Mouse (Mus musculus) monocyte, adult 5-6 weeks (primary cell): ENCODE data around the gene Gm28036. TPM values are rescaled to one million over a fixed set of nuclear protein-coding genes. Genes with fewer than 3 reads are reported as not detected.

Source experiments
- ATAC-seq: fragments of 153-309, 156-312 bp; replicated peaks from 2 replicates; pipeline ENCODE4 v1.8.0; 2017; ENCODE audit warnings: mild to moderate bottlenecking; ENCODE audit not compliant: low TSS enrichment, insufficient number of reproducible peaks, severe bottlenecking, poor library complexity, low FRiP score
- total RNA-seq: library from RNA; stranded (forward); fragments of 200-1000, 200-491, 200-594 nt; gene quantifications from 3 replicates; pipeline ENCODE4 v1.2.3, GENCODE M21; 2017

Gene Gm28036
- total RNA-seq, 1 experiment from 2014 or later = 22.3 TPM

DNA sequence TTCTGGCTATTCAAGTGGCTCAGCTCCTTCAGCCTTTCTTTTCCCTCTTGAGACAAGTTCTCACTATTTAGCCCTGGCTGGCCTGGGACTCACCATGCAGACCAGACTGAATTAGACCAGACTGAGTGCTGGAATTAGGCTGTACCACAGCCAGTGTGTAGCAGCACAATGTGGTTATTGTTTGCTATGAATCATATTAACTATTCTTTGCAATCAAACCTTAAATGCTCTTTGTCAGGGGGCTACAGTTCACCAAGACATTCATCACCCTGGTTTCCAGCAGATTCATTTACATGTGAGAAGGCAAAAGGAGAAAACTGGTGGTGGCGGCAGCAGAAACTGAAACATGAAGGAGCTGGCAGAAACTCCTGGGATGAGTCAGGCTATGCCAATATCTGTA is 37.1 kb downstream of the Gm28036 start:
- ATAC-seq = no peak

DNA sequence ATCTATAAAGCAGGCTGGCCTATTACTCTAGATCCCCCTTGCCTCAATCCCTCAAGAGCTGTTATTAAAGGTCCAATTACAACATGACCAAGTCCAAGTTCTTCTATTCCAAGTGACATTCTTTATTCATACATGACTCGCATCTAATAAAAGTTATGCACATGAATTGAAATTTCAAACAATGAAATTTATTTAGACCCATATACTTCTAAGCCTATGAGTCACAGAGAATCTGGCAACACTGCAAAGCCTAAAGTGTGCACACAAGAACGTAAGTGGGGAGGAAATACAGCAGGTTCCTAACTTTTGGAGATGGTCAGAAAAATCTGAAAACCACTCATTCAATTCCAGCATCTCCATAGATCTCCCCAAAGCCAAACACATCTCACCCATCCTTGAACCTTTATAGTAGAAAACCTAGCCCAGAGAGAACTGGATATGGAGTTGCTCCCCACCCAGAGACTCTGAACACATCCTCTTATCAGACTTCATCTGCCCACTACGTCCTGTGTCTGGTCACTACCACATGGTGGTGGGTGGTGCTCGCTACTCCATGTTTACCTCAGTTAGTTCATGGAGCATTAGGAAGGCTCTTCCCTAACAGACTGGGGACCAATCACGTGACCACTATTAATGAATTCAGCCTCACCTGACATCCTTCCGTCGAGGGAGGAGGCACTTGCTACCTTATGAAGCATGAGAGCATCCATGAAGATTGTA is 39.3 kb downstream of the Gm28036 start:
- ATAC-seq = no peak

DNA sequence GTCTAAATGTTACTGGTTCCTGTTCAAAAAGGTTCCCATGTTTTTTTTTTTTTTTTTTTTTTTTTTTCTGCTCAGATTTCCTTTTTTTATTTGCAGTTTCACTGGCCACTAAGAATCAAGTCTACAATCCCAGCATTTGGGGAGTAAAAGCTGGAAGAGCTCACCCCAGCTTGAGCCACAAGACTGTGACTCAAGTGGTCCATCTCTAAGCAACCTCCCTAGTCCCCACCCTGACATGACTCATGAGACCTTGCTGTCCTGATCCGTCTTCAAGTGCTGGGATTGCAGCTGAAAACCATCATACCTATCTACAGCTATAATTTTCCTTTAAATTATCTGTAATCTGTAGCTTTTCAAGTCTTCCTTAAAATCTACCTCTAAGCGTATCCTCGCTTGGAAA is 42.4 kb downstream of the Gm28036 start:
- ATAC-seq = no peak

DNA sequence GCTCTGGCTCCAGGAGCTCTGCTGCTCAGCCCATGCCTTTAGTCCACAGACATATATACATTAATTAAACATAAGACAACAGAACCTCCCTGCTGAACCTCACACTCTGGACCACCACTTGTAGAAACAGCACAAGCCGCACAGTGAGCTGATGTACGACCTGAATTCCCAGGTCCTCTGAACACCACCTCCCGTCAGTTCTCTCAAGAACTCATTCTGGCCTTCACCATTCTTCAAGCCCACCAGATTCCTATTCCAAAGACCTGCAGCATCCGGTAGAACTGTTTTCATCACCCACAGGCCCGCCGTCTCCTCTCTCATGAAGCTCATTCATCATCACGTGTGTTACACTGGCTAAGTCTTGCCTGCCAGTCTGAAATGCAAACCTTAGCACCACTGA is 46.5 kb downstream of the Gm28036 start:
- no peak for ATAC-seq

DNA sequence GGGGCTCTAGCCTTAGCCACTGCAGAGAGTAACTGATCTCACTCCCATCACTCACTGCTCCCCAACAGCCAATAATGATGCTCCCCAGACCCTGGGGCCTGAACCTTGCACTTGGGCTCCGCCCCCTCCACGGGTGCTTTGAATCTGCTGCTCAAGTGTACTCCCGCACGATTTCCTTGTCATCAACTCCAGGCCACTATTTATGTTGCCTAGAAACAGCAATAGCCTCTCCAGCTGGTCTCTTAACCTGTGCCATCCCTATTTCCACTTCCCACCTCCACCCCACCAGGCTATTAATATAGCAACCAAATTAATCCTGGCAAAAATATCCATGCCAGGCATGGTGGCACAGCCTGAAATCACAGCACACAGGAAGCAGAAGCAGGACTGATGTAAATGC is 47.2 kb downstream of the Gm28036 start:
- ATAC-seq = no peak

DNA sequence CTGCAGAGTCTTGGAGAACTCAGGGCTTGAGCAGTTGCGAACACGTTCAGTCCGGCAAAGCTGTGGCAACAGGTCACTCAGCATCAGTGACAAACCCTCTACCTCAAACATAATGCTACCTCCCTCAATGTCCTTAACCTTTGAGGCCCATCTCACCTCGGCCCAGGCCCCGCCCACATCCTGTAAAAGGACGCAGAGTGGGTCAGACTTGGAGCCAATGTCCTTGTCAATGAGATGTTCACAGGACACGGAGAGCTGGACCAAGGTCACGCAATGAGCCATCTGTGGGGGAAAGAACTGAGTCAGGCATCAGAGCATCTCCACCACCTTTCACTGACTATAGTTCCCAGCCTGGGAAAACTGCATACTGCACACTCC is 47.7 kb downstream of the Gm28036 start:
- ATAC-seq = no peak

DNA sequence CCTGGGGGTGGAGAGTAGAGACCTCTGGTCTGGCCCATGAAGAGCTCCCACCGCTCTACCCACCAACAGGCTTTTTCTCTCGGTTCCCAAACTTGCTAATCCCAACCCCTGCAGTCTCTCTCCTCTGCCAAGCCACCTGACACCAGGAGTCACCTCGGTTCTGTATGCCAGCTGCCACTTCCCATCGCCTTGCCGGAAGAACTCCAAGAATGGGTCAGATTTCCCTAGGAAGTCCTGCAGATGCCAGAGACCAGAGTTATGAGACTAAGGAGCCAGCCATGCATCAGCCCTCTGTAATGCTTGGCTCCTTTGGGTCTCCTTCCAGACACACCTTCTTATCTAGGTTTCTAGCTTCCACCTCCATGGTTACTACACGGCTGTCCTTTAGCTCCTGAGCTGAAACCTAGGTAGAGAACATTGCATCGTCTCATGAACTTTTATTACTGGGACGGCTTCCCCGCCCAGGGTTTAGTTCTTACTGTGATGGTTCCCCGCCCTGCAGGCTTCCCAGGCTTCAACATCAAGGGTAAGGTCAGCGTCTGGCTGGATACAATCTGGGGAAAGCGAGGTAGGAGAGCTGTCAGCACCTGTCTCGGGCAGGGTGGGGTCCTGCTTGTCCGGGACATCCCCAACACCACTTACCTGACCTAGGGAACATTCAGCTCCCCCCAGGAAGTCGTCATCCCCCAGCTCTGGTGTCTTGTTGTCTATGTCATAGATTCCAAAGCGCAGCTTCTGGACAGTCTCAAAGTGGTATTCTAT is 48.3 kb downstream of the Gm28036 start:
- no peak for ATAC-seq

DNA sequence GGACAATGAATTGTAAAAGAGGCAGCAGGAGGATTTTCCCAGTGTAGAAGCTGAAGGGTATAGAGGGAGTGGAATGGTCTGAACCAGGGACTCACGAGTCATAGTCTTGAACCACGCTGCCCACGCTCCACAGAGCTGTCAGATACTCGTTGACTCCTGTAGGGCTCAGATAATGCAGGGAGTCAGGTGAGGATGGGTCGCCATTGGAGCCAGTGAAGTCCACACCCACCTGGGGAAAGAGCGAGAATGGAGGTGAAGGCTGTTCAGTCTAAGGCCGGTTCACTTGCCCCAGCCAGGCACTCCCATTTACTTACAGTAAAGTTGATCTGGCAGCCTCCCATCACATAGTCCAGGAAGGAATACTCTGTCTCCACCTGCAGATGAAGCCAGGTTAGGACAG is 49.4 kb downstream of the Gm28036 start:
- ATAC-seq = no peak

DNA sequence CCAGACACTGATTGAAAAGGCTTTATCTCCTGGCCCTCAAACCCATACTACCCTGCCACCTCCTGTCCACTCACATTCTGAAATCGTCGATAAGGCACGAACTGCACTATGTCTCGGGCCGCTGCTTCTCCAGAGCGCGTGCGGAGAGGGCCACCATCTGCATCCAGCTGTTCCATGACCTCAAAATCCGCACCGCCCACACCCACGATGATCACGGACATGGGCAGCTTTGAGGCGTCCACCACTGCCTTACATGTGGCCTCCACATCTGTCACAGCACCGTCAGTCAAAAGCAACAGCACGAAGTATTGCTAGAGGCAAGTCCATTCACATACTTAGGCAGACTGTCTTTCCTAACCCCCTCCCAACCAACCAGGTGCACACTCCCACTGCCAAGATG is 53.2 kb downstream of the Gm28036 start:
- no peak for ATAC-seq

DNA sequence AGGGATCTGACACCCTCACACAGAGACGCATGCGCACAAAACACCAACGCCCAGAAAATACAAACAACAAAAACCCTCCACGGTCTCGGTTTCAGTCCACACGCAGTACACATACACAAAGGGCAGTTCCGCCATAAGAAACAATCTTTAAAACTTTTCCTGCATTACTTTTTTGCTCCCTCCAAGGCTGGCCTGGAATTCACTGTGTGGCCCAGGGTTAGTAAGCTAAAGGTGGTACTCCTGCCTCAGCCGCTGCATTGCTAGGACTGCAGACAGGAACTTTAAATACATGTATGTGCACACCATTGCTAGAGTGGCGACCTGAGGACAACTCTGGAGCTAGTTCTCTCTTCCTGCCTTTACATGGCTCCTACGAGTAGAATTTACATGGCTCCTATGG is 55.7 kb downstream of the Gm28036 start:
- ATAC-seq = no peak

DNA sequence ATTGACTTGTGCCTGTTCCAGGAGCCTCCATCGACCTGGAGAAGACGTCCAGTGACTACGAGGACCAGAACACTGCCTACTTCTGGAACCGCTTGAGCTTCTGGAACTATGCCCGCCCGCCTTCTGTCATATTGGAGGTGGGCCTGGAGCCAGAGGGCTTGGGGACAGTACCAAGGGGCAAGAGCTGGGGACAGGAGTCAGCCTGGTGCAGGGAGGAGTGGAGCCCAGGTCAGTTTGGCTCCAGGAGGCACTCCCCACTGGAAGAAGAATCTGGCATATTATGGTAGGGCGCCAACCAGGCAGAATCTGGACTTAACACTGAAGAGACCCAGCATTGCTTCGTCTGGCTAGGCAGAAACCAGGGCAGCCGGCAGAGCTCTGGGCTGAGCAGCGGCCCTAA is 59.0 kb downstream of the Gm28036 start:
- ATAC-seq = no peak

DNA sequence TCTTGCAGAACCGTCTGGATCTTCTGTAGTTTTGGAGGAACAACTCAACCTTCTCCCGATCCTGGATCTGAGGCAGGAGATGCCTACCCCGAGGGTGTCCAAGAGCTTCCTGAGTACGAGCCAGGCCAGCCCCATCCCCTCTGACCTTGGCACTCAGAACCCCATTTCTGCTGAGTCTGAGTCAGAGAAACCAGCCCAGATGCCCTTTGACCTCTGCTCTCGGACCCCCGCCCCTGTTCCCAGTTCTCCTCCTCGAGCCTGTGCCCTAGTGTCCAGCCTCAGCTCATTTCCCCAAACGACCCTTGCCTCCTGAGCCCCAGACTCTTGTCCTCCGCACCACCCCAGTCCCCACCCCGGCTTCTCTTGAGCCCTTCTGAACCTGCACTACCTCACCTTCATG is 60.8 kb downstream of the Gm28036 start:
- no peak; the same call in 1 of the 2 replicates for ATAC-seq

DNA sequence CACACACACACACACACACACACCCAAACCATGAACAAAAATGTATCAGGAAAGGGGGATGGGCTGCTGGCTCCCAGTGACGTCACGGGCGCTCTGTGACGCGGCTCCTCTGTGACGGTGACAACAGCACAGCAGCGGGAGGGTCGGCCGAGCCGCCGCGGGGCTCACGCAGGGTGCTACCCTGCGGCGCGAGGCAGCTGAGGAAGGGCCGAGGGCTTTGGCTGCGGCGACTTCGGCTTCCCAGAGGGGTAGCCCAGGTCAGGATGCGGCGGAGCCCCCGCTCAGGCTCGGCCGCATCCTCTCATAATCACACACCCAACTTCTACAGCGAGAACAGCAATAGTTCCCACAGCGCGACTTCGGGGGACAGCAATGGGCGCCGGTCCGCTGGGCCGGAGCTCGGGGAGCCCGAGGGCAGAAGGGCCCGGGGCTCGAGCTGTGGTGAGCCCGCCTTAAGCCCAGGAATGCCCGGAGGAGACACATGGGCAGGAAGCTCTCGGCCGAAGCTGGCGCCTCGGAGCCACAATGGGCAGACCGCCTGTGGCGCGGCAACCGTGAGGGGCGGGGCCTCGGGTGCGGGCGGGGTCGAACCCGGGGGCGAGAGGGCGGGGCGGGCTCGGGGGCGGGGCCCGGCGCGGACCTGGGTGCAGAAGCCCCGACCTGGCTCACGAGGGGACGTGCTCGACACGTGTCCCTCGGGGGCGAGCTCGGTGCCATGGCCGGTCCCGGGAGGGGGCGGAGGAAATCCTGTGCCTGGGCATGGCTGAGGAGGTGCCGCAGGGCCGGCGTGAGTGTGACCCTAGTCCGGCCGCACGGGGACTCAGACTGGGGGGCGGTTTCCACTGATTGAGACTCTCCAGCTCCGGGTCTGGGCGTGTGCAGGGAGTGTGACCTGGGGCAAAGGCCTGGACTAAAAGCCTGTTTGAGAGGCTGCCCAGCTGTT is 61.5 kb downstream of the Gm28036 start, which contains the start of gene Spag4:
TSS of gene Spag4 (plus strand) at position 77 of the 943 bp plus-strand sequence.
- 0 out of 2 replicates have a peak, but pooled peaks have one; percentile 34 for ATAC-seq

DNA sequence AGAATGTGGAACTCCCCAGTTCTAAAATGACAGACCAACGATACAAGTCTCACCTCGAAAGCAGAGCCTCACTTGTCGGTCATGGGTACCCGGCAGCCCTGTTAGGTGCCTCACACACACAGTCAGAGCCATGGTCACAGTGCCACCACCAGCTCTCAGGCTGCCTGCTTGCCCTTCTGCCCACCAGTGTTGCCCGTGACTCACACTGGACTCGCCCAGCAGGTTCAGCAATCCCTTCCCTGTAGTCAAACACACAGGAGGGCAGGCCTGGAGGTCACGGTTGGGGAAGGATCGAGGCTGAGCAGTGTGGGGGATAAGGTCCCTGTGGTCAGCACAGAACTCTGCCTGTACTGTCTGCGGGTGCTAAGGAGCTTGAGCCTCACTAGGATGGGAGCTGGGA is 74.1 kb downstream of the Gm28036 start, which contains the start of gene Fer1l4:
TSS of gene Fer1l4 (minus strand) at position 132 of the 400 bp plus-strand sequence.
- 0 out of 2 replicates have a peak, but pooled peaks have one; percentile 13 for ATAC-seq

DNA sequence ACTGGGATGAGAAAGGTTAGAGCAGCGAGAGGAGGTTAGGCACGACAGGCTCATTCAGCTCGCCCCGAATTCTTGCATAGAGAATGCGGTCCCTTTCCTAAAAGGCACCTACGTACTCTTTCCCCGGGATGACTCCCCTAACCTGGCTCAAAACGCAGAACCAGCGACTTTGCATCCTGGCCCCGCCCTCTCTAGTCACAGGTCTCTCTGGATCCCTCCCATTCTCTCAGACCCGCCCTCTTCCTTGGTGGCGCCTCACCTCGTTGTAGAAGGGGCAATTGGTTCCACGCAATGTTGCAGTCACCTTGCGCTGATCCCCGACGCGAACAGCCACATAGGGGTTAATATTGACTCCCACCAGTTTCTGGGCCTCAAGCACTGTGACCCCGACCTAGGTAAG is 79.0 kb downstream of the Gm28036 start:
- ATAC-seq = no peak

DNA sequence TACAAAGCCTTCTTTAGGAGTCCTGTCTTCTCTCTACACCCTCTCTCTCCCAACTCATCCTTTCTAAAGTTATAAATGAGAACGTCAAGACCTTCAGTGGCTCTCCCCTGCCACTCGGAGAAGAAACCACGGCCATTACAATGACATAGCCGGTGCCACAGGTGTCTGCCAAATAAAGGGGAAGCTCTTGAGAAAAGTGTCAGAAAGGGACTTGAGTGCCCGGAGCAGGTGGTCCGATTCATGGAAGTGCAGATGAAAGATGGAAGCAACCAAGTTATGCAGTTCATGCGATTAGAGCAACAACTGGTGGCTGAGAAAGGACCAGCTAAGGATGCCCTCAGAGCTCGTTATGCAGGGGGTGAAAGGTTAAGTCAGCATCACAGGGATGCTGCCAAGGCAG is 84.0 kb downstream of the Gm28036 start:
- no peak for ATAC-seq

DNA sequence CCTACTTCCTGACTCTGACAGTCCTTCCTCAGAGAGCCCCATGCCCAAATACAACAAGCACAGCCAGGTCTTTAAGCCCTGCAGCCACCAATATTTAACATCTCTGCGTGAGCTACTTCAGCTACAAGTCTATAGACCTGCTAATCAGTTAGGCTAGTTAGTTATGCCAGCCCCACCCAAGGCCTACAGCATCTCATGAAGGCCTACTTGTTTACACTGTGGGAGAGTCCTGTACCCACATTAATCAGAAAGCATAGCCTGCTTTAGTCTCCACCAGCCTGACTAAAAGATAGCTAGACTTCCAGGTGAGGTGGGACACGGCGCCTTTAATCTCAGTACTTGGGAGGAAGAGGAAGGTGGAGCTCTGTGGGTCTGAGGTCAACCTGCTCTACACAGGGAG is 87.5 kb downstream of the Gm28036 start:
- no peak for ATAC-seq

DNA sequence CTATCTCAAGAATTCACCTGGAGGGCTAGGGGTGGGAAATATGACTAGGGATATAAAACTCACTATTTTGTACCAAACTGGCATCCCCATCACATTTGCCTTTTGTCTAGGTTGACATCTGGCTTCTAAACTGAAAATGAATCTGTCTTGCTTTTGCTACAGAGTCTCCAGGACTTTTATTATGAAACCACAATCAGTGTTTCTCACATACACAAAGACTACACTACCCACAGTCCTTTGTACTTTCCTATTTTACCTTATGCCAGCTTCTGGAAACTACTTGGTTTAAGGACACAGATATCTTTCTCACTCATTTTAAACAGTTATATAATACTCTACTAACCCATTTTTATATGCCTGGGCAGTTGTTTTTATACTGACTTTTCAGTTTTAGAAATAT is 101.4 kb downstream of the Gm28036 start:
- no peak for ATAC-seq
